Mouse (Mus musculus) neural tube, embryonic 14.5 days (tissue): ENCODE measurements at regions not wholly inside any gene's neighbourhood (a gene's known extent, or its start where the extent isn't known, plus 50 kb on each side); places are given as distances from the start of the nearest gene placed in this dataset.

ENCODE experiments used
- ATAC-seq: fragments of 200-750 bp; cut with Nextera tagmentation; 2 replicates; pipeline ENCODE4 v1.8.0; 2017; ENCODE audit warnings: low read depth, mild to moderate bottlenecking, moderate TSS enrichment, moderate library complexity
- H3K27ac ChIP-seq: fragments of 300-500 bp; sonication (generic); 2 replicates; pipeline ENCODE4 v1.5.1; 2014; ENCODE audit warnings: low read depth, mild to moderate bottlenecking, control low read depth, low read length, moderate library complexity, mixed read lengths
- H3K27me3 ChIP-seq: fragments of 300-500 bp; sonication (generic); 2 replicates; pipeline ENCODE4 v1.6.1; 2014; ENCODE audit warnings: low read length; ENCODE audit not compliant: control insufficient read depth, insufficient read depth
- H3K36me3 ChIP-seq: fragments of 300-500 bp; sonication (generic); 2 replicates; pipeline ENCODE4 v1.6.1; 2014; ENCODE audit warnings: low read length, mixed read lengths; ENCODE audit not compliant: control insufficient read depth, insufficient read depth
- H3K4me1 ChIP-seq: fragments of 300-500 bp; sonication (generic); 2 replicates; pipeline ENCODE4 v1.6.1; 2014; ENCODE audit warnings: low read length; ENCODE audit not compliant: control insufficient read depth, insufficient read depth
- H3K4me2 ChIP-seq: fragments of 300-500 bp; sonication (generic); 2 replicates; pipeline ENCODE4 v1.6.1; 2014; ENCODE audit warnings: mild to moderate bottlenecking, low read depth, low read length, control low read depth
- H3K4me3 ChIP-seq: fragments of 300-500 bp; sonication (generic); 2 replicates; pipeline ENCODE4 v1.5.1; 2014; ENCODE audit warnings: low read depth, low read length, control low read depth, mixed read lengths
- H3K9ac ChIP-seq: fragments of 300-500 bp; sonication (generic); replicated peaks from 2 replicates; pipeline ENCODE4 v1.6.1; 2014; ENCODE audit warnings: low read depth, mild to moderate bottlenecking, control low read depth, low read length, mixed read lengths
- H3K9me3 ChIP-seq: fragments of 300-500 bp; sonication (generic); 2 replicates; pipeline ENCODE4 v1.6.1; 2016; ENCODE audit warnings: low read length; ENCODE audit not compliant: control insufficient read depth
- WGBS: fragments of 180-500 bp; shearing (Covaris S2); extraction: QIAGEN DNeasy Blood & Tissue Kit; methylation state at CpG from one replicate; pipeline ENCODE4 v1.1.7; 2014; 5-methylcytosine and 5-hydroxymethylcytosine counted together

- Histone ChIP-seq H3K27me3 (no peaks in the 10 kb centered on the region), H3K27ac (no peak overlapping the region), H3K4me1 (no peaks in the 10 kb centered on the region), H3K9me3 (no peaks in the 10 kb centered on the region), H3K9ac (no peak overlapping the region), H3K4me2 (no peak overlapping the region), H3K36me3 (no peaks in the 10 kb centered on the region), H3K4me3 (no peak overlapping the region)
- ATAC-seq, result no peak
- 25% methylated on average over 2 of the region's 2 CpGs for WGBS
Observed at GRCm38 (mm10) chr12:26796367-26796766, 327.4 kb downstream of the Cmpk2 start.

GRCm38 (mm10) chr12:26789336-26789846 lies 320.4 kb downstream of the Cmpk2 start:
- ATAC-seq, result no peak
- no peaks in the 10 kb centered on the region for H3K9me3 ChIP-seq
- H3K4me3 ChIP-seq, result no peak overlapping the region
- H3K36me3 ChIP-seq, result no peaks in the 10 kb centered on the region
- 79% methylated on average over 10 of the region's 10 CpGs for WGBS
- no peaks in the 10 kb centered on the region for H3K27me3 ChIP-seq
- H3K4me2 ChIP-seq, result no peak overlapping the region
- H3K4me1 ChIP-seq, result no peaks in the 10 kb centered on the region
- H3K9ac ChIP-seq, result no peak overlapping the region
- no peak overlapping the region for H3K27ac ChIP-seq

- 72% methylated on average over 2 of the region's 2 CpGs for WGBS
Observed at GRCm38 (mm10) chr12:26785550-26785949, 316.5 kb downstream of the Cmpk2 start.

DNA sequence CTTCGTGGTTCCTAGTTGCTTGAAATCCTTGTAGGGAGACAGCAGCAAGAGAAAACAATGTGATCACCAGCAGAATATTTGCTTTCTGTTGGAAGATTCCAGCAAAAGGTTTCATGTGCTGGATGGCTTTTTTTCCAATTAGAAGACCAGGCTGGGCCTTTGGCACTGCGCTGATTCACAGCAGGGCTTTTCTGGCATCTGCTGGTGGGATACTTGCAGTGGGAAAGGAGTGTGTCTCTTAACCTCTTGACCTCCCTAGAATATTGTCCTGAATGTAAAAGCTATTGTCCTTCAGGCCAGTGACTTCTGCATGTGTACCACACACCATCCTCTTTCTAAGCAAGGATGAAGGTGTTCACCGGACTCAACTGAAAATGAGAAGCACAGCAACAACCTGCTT lies 315.4 kb downstream of the Cmpk2 start:
- Histone ChIP-seq H3K4me2 (no peak overlapping the region), H3K27me3 (no peaks in the 10 kb centered on the region), H3K4me1 (no peaks in the 10 kb centered on the region), H3K36me3 (no peaks in the 10 kb centered on the region), H3K9me3 (no peaks in the 10 kb centered on the region), H3K27ac (no peak overlapping the region), H3K4me3 (no peak overlapping the region), H3K9ac (no peak overlapping the region)
- WGBS, result 90% methylated on average over 3 of the region's 3 CpGs
- ATAC-seq, result no peak

More at GRCm38 (mm10) chr12:26785550-26785949, 316.5 kb downstream of the Cmpk2 start:
- no peaks in the 10 kb centered on the region for H3K27me3 ChIP-seq
- H3K4me1 ChIP-seq, result no peaks in the 10 kb centered on the region
- H3K9me3 ChIP-seq, result no peaks in the 10 kb centered on the region
- H3K4me3 ChIP-seq, result no peak overlapping the region
- no peak for ATAC-seq
- no peak overlapping the region for H3K4me2 ChIP-seq
- no peaks in the 10 kb centered on the region for H3K36me3 ChIP-seq
- H3K9ac ChIP-seq, result no peak overlapping the region
- H3K27ac ChIP-seq, result no peak overlapping the region

- Histone ChIP-seq H3K9ac (no peak overlapping the region), H3K27me3 (no peaks in the 10 kb centered on the region), H3K4me2 (no peak overlapping the region), H3K4me3 (no peak overlapping the region), H3K27ac (no peak overlapping the region), H3K4me1 (peaks cover under 1% of the 10 kb centered on the region; the same call in 1 of the 2 replicates), H3K9me3 (no peaks in the 10 kb centered on the region), H3K36me3 (no peaks in the 10 kb centered on the region)
- ATAC-seq, result no peak
- 76% methylated on average over 3 of the region's 3 CpGs for WGBS
Observed at GRCm38 (mm10) chr12:26783800-26784199, 314.8 kb downstream of the Cmpk2 start.

DNA sequence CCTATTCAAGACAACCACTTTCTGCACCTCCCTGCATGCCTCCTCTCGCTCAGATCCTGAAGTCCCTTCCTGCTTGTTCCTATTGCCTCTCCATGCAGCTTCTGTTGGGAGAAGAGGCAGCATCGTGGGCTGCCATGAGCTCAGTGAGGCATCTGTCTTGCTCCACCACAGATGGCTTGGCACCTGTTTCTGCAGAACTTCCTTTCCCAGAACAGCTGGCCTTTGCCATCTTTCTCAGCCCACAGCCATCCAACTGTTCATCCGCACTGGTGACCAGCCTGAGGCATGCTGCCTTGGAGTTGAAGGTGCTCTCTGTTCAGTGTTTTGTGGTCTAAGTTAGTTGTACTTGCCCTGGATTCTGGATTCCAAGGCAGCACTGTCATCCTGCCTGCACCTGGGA lies 312.5 kb downstream of the Cmpk2 start:
- Histone ChIP-seq H3K9ac (no peak overlapping the region), H3K27me3 (no peaks in the 10 kb centered on the region), H3K4me2 (no peak overlapping the region), H3K4me3 (no peak overlapping the region), H3K4me1 (peaks cover 4% of the 10 kb centered on the region; the same call in 1 of the 2 replicates), H3K27ac (no peak overlapping the region), H3K36me3 (no peaks in the 10 kb centered on the region), H3K9me3 (no peaks in the 10 kb centered on the region)
- ATAC-seq, result no peak
- WGBS, result 75% methylated on average over 3 of the region's 3 CpGs

GRCm38 (mm10) chr12:26778796-26779195 lies 309.8 kb downstream of the Cmpk2 start:
- H3K36me3 ChIP-seq, result no peaks in the 10 kb centered on the region
- H3K9ac ChIP-seq, result no peak overlapping the region
- 0 out of 2 replicates have a peak overlapping the region, but pooled peaks have one; percentile 23 for H3K27ac ChIP-seq
- no peak overlapping the region for H3K4me2 ChIP-seq
- ATAC-seq, result no peak
- H3K9me3 ChIP-seq, result no peaks in the 10 kb centered on the region
- 33% methylated on average over 3 of the region's 3 CpGs for WGBS
- H3K27me3 ChIP-seq, result no peaks in the 10 kb centered on the region
- no peak overlapping the region for H3K4me3 ChIP-seq
- H3K4me1 ChIP-seq, result peaks cover 4% of the 10 kb centered on the region; the same call in 1 of the 2 replicates

DNA sequence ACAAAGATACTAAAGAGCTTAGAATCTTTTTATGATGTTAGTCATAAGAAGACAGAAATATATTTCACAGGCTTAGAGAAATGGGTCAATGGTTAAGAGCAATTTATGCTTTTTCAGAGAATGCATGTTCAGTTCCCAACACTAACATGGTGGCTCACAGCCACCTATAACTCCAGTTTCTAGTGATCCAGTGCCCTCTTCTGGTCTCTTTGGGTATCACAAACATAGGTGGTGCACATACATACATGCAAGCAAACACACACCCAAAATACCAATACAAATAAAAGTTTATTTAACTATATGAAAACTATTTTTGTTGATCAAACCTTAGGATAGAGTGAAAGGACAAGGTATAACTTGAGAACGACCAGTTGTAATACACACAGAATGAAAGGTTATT lies 308.0 kb downstream of the Cmpk2 start:
- Histone ChIP-seq H3K9me3 (no peaks in the 10 kb centered on the region), H3K4me1 (peaks cover 4% of the 10 kb centered on the region; the same call in 1 of the 2 replicates), H3K9ac (no peak overlapping the region), H3K4me2 (no peak overlapping the region), H3K4me3 (no peak overlapping the region), H3K27ac (no peak overlapping the region), H3K27me3 (no peaks in the 10 kb centered on the region), H3K36me3 (no peaks in the 10 kb centered on the region)
- 98% methylated on average over 1 of the region's 1 CpGs for WGBS
- ATAC-seq, result no peak

DNA sequence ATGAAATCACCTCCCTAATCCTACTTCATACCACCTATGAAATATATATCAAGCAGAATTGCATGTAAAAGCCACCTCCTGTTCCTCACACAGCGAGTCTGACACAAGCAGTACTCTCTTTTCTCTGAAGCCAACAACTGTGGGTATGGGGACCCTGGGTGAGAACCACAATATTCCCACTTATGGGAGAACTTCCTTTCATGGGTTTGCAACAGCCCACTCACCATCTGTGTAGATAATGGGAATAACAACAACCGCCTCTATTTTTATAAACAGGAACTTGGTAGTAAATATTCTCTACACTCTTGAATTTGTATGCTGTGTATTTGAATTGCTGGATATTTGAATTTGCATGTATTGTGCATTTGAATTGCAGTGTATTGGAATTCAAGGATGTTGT lies 305.0 kb downstream of the Cmpk2 start:
- no peaks in the 10 kb centered on the region for H3K9me3 ChIP-seq
- 93% methylated on average over 2 of the region's 2 CpGs for WGBS
- no peak for ATAC-seq
- H3K27ac ChIP-seq, result no peak overlapping the region
- H3K9ac ChIP-seq, result no peak overlapping the region
- H3K36me3 ChIP-seq, result no peaks in the 10 kb centered on the region
- H3K4me1 ChIP-seq, result peaks cover 4% of the 10 kb centered on the region; the same call in 1 of the 2 replicates
- no peak overlapping the region for H3K4me2 ChIP-seq
- H3K27me3 ChIP-seq, result no peaks in the 10 kb centered on the region
- H3K4me3 ChIP-seq, result no peak overlapping the region
